Mouse (Mus musculus) lung, postnatal 10 days (tissue): ENCODE results near the gene Gorab.
A peak's percentile ranks its signal among the peaks of the same experiment; 100 is the strongest.

Experiments used
- DNase-seq: peaks from one replicate; pipeline ENCODE4 v3.0.0; 2021

The Gorab gene

DNA sequence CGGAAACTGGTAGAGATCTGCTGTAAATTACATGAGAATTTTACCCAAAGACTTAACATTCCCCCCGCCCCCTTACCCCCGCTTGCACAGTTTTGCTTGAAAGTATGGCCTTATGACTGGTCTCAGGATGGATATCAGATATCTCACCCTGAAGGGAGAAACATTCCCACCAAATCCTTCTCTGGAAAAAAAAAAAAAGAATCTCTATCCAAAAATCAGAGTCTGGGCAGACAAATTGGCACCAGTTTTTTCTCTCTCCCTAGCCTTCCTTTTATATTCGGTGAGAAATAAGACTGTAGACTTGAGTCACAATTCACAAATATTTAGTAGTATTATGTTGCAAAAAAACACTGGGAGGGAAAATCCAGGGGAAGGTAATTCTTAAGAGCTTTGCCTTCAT is 47.3 kb downstream of the Gorab start:
- no peak for DNase-seq

DNA sequence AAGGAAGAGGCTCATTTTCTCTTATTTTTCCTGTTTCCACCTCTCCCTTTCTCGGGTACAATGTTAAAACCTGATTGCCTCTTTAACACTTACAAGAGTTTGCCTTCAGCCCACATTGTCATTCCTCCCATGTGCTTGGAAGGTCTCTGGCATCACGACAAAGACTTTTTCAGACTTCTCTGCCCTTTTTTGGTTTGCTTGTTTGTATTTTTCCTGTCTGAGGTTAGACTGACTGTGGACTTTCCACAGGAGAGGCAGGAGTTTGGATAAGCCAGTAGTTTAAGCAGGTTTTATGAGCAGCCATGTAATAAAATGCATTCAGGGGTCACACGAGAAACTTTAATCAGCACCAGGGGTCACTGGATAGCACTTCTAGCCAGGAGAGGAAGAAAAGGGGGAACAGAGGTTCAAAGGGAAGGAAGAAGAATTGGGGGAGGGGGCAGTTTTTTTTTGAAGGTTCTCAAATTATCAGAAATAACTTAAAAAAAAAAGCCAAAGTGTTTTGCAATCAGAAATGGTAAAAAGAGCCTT is 47.8 kb downstream of the Gorab start:
- DNase-seq: no peak

DNA sequence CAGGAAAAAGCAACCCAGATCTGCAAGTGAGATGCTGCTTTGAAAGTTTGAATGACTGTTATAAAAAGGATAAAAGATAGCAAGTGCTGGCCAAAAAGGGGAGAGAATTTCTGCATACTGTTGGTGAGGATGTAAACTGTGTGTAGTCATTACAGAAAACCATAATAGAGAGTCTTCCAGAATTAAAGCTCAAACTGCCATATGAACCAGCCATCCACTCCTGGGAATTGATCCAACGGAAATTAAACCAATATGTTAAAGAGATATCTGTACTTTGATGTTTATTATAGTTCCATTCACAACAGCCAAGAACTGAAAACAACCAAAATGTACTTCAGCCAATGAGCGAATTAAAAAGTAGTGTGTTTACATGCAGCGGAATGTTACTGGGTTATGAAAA is 52.5 kb downstream of the Gorab start:
- no peak for DNase-seq

DNA sequence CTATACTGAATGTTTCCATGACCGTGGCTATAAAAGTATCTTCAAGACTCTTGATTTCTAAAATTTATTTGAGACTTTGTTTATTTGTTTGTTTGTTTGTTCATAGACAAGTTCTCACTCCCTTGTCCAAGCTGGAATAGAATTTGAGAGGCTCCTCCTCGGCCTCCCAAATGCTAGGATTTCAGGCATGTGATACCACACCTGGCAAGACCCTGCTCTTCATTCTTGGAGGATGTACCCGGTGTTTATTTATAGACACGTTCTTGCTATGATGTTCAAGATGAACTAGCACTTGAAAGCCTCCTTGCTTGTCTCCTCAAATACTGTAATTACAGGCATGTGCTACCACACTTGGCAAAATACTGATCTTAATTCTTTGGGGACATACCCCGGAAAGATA is 57.9 kb downstream of the Gorab start:
- DNase-seq: no peak

DNA sequence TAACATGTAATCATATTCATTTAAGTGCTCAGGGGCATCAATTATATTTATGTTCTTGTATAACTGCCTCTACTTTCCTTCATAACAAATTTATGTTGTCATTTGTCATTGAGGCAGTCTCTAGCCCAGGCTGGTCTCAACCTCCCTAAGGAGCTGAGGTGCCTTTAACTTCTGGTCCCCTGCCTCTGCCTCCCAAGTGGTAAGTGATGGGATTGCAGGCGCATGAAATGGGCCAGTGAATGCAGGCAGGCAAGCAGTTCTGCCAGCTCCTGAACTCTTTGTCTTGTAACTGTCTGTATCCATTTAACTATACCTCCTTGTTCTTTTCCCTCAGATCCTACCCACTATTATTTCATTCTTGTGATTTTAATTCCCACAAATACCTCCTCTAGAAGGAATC is 58.5 kb downstream of the Gorab start:
- peak; percentile 12 for DNase-seq

DNA sequence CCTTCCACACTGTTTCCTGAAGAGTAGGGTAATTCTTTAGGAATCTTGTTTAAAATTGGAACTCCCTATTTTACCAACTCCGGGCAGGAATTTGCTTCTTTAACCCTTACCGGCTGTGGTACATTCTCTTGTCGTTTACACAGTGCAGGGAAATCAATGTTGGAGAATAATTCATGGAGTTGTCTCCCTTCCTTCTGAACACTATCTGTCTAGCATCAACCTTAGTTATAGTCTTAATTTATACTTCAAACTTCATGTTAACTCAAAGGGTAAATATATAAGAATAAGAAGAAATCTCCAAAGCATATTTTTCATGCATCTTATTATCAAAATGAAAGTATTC is 64.3 kb downstream of the Gorab start:
- no peak for DNase-seq

DNA sequence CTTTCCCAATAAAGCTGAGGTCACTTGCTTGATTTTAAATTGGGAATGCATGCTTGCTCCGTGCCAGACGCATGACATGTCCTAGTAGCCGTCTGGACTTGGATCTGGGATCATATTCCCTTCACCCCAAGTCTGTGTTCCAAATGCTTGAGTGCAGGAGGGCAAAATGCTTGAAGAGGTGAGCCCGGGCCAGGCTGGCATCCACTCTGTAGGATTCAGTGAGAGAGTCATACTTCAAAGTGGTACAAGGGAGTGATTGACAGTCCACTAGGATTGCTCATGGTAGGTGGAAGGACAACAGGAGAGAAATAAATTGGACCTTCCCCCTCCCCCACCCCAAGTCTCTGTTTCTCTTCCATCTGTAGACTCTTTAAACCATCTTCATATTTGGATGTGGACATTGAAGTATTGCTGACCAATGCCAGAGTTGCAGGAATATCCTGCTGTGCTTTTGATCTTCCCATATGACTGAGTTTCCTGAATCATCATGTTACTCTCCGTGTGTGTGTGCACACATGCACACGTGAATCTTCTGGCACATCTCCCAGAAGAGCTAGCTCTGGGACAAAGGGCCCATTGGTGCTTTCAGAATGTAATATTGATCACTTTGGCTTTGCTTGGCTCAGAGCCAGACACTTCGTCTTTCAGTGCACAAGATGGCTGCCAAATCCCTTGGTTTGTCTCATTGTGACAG is 64.8 kb downstream of the Gorab start:
- DNase-seq: no peak

DNA sequence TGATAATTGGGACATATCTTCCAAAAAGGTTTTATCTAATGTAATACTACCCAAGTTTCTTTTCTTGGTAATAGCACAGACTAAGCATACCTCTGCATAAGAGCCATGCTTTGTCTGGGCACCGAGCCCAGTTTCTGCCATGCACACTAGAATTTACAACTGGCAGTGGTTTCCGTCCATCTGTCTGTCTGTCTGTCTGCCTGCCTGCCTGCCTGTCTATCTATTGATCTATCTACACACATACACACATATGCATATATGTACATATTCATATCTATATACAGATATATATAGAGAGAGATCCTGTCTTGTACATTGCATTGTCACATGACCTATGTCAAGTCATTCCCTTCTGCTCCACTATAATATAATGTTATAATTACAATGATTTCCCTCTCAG is 65.6 kb downstream of the Gorab start:
- no peak for DNase-seq
